Mouse (Mus musculus) ovary, postnatal 36 days (tissue): ENCODE measurements at regions not wholly inside any gene's neighbourhood (a gene's known extent, or its start where the extent isn't known, plus 50 kb on each side); places are given as distances from the start of the nearest gene placed in this dataset.

ENCODE experiments used
- DNase-seq: peaks from one replicate; pipeline ENCODE4 v3.0.0; 2022; ENCODE audit warnings: low spot score, mixed read lengths

DNA sequence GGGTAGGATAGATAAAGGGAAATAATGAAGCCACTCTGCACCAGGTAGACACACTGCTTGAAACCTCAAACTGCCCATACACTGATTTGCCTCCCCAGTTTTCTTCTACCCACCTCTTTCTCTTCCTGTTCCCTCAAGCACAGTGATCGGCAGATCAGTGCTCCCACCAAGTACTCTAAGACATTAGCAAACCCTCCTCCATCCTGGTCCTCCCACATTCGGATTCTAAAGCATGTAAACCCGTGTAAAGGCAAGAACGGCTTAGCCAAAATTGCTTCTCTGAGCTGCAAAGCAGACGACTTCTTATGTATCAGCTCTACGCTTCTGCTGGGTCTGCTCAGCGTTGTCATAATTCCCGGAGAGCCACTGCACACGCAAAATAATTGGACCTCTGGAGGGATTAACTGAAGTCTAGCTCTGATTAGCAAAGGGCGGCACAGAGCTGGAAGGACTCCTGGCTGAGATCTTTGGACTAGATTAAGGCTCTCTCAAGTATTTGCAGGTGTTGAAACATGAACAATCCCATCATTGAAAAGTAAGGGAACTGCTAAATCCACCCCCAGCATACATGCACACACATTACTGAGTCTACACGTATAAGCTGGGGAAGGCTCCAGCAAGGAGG, 67.2 kb downstream of the Mtx3 start:
- DNase-seq: no peak

DNA sequence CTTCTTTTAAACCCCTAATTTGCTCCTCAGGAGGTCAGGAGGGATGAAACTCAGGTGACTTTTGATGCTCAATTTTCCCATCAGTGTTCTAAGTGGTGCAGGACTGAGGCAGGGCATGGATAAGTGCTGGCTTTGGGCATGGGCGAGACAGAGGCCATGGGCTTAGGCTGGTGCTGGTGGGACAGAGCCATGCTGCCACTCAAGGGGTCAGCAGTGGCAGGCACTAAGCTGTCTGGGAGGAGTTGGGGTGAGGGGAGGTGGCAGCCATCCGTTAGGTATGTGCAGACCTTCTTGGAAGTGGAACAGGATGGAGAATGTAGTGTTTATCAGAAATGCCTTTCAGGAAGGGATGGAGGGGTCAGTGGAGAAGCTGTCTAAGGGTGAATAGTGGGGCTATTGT, 68.1 kb downstream of the Mtx3 start:
- no peak for DNase-seq

DNA sequence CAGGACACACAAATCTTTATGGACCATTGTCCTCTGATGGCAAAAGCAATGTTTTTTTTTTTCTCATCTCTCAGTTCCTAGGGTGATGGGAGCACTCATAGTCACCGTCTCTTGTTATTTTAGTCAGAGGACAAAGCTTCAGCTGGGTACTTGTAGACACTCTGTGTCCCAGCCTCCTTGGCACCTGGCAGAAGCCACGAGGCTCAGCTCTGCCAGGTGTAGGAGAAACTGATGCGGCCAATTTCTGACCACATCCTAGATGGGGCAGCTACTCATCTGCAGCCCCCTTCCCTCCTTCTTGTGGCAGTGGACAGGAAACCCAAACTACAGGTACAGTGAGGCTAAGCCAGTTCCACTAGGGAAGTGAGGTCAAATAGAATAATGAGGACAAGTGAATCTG, 70.1 kb downstream of the Mtx3 start:
- no peak for DNase-seq

DNA sequence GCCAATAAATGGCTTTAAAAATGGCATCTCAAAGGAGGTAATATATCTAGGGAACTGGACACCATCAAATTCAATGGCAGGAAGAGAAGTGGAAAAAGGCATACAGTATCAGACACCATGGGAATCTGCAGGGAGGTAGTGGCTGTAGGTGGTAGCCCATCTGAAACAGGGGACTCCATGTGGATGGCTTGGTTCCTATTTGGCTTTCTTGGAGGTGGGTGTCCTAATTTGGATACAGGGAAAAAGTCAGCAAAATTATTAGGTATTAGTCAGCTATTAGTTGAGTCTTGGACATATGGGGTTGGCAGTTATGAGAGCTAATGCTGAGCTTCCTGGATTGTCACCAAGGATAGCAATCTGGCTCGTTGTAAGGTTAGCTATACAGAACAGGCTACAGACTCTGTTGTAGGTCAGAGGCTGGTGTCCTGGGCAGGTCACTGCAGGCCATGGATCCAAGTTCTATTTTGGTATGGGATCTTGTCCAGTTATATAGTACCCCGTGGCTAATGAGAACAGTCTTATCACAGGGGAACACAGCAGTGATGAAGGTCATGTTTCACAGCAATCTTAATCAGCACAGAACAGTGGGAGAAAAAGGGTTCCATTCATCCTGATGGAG, 70.8 kb downstream of the Mtx3 start:
- DNase-seq: no peak

DNA sequence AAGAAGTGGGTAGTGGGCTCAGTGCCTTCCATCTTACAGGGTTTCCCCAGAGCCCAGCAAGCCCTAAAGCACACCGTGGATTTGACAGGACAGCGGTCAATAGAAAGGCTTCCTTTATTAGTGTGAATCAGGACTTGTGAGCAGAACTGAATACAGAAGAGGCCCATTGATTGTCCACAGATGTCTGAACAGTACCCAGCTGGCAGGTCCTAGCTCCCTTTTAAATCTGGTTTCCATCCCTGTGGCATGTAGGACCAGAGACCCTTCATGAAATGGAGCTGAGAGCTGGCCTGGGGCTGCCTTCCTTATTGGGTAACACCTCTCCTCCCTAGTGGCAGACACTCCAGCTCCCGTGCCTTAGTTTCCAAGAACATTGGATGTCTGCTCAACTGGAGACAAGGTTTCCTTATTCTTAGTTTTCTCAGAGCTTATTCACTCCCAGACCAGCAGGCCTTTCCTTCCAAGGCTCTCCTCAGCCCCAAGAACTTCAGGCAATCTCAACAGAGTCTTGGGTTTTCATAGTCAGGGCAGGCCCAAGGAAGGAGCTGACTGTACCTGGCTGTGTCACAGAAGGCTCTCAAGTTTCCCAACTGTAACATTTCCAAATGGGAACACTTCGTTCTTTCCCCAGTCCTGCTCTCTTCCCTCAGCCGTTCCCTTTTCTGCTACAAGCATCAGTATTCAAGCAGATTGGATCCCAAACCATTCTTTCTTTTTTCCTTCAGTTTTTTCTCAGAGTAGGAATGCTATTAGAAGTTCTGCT, 71.6 kb downstream of the Mtx3 start:
- no peak for DNase-seq

DNA sequence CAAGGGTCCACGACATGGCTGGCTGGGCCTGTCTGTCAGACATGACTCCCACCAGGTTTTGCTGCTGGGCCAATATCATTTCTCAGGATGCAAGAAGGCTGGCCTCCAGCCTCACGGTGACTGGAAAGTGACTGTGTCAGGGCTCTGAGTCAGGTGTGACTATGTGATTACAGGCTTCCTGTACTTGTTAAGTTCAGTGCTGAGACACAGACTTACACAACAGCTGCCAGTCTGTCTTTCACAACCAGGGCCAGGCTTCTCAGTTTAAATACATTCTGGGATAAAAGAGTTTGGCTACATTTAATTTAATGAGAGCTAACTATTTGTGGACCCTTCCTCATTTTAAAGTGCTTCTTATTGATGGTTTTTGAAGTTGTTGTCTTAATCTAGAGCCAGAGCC, 75.3 kb downstream of the Mtx3 start:
- DNase-seq: no peak

DNA sequence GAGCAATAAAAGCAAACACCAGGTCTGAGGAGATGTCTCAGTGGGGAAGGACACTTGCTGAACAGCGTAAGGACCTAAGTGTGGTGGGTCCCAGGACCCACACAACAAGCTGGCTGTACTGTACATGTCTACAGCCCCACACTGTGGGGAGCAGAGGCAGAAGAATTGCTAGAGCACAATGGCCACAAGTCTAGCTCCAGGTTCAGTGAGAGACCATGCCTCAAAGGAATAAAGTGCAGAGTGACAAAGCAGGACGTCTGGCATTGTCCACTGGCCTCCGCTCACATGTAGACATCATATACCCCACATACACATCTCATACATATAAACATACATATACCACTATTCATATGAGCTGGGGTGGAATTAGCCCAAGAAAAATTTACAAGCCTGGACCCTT, 77.4 kb downstream of the Mtx3 start:
- no peak for DNase-seq

DNA sequence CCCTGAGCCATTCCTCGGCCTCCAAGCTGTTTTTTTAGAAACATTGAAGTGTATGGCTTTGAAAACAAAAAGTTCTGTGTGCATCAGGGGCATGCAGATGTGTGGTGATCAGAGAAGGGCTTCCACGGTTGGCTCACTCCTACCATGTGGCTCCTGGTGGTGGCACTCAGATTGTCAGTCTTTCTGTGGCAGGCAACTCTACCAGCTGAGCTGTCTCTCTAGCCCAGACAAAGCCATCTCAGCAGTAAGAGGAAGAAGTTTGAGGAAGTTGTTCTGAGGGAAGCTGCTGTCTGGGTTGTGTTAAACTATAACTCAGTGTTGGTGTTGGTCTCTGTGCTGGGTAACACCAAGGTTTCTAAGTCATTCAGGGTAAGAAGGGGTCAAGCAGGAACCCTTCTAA, 78.9 kb downstream of the Mtx3 start:
- no peak for DNase-seq

DNA sequence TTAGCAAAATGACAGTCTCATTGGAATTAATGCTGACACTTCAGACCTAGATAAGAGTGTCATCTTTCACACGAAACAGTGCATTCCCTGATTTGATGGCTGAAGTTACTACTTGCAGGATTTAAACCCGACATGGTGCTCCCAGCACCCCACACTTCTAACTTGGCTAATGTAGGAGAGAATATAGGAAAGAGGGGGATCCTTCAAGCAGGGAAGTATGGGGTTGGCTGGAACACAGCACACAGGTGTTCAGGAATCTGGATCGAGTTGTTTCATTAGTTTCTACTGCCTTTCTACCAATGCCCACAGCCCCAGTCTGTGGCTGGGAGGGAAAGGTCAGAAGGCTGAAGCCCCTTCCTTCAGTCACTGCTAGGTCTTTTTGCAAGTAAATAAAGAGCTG, 79.5 kb downstream of the Mtx3 start:
- DNase-seq: no peak

DNA sequence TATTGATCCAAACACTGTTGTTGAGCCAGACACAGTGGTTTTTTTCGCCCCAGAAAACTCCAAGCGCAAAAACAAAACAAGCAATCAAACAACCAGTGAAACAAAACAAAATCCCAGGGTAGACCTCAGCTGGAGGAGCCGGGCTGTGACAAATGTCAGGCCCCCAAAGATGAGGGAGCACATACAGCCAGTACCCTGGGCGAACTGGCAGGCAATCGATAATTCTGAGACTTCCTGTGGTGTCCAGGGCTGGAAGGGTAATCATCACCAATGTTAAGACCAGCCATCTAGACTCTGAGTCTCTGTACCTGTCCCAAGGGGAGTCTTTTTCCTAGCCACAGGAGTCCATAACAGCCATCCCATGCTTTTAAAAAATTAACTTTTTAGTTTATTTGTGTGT, 80.6 kb downstream of the Mtx3 start:
- no peak for DNase-seq

DNA sequence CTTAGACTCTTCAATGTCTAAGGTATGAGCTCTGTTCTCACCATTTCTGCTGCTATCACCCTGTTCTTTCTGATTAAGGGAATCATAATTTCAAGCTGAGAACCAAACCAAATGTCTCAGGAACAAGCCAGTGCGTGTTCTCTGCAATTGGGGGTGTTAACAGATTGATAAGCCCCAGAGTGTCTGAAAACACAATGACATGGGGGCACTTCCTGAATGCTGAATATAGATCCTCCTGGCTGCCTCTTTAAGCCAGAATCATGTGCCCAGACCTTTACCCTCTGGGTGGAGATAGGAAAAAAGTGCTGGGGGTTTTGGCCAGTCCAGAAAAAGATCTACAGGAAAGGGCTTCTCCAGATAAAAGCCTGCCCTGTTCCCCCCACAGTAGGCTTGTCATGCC, 84.0 kb downstream of the Mtx3 start:
- no peak for DNase-seq

DNA sequence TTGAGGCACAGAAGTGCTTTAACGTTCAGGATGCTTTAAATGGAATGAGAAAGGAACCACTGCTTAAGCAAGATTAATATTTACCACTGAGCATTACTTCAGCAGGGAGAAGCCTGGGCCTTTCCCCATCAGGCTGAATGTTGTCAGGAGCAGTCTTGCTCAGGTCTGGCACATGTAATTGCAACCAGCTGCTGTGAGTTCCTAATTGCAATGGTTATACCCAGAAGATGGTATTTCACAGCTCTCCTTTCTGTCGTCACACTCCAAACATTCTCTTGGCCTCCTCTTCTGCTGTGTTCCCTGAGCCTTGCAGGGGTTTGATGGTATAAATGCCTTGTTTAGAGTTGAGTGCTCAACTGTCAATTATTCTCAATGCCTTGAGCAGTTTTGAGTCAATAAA, 87.1 kb downstream of the Mtx3 start:
- no peak for DNase-seq

DNA sequence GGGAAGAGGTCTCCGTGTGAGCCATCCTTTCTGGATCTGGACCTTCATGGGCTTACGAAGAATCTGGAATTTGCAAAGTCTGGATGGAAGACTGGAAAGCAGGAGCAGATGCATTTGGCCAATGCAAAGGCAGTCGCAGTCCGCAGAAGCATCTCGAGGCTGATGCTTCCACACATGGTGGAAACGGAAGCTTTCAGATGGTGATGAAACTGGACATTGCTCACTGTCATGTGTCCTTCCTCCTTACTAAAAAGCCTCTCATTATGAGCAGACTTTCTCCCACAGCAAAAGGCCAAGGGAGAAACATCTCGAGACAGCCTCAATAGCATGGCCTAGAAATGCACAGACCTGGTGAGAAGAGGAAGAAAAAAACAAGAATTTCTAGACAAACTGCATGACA, 94.5 kb downstream of the Mtx3 start:
- DNase-seq: no peak

DNA sequence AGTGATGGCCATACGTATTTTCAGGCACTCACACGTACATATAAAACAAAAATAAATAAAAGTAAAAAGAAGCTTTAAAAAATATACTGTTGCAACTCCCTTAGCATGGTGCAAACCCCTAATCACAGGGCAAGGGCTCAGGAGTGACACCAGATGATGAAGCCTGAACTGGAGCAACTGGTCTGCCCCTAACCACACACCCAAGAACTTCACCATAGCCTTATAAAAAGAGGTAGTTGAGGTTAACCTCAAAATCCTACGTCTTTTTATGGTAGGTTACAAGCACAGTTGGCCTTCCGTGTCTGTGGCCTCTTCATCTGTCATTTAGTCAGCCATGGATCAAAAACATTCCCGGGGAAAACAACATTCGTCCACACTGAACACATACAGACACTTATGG, 96.0 kb downstream of the Mtx3 start:
- DNase-seq: no peak

DNA sequence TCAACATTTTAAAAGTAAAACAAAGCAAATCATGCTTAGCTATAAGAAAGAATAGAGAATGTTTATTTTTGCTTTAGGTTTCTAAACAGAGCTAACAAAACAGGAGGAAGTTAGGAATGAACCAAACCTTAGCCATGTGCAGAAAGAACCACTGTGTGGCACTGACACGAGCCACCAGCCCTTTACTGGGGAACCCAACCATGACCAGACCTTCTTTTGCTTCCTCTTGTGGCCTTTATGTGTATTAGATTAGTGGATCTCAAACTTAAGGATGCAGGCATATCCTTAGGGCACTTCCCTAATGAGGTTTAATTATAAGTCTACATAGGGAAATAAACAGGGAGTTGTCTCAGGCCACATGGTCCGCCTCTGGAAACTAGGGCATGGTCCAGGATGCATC, 104.0 kb downstream of the Mtx3 start:
- no peak for DNase-seq

DNA sequence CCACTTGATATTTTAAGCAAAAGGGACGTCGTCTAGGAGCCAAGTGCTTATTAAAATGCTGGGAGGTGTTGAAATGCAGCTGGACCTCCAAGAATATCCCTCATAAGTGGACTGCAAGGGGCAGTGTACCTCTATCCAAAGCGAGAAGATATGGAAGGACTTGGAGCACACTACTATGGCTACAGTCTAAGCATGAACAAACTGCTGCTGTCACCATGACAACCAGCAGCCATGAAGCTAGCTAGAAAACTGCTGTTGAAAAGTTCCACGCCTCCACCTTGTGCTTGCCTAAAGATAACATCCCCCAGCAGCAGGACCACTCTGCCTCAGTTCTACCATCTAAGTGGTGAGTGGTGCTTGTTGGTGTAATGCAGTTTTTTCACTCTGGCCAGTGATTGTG, 115.5 kb downstream of the Mtx3 start:
- DNase-seq: no peak

DNA sequence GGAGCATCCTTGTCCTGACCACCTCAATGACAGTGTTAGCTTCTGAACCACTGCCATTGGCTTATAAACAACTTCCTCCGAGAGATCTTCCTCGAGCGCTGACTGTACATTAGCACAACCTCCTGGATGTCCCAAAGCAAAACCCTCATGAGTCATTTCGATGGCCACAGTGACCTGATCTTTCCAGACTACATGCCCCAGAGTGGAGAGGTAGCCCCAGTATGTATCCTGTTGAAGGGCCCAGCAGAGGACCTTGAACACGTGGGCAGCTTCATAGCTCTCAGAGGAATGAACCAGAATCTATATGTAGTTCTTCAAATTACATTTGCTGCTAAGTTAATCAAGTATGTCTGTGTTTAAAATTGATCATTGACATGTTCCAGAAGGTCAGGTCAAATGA, 118.1 kb downstream of the Mtx3 start:
- DNase-seq: no peak

DNA sequence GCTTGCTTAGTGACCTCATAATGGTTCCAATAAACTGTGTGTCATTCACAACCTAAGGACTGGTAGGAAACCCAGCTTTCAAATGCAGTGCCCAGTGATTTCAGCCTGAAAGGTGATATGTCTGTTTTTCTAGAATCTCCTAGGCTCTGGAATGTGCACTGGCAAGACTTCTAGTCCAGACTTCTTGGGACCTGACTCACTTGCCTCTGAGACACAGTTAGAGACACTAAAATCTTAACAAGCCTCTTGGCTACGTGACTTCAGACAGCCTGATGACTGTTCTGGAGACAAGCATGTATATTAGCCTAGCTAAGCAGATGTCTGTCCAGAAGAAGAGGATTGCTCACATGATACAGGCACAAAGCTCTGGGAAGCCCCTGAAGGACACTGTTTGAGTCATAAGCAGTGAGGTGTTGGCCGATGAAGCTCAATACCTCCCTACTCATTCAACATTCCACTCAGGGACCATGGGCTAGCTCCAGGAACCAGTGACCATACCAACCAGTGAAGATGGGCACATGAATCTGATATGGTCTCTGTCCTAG, 118.9 kb downstream of the Mtx3 start:
- no peak for DNase-seq

DNA sequence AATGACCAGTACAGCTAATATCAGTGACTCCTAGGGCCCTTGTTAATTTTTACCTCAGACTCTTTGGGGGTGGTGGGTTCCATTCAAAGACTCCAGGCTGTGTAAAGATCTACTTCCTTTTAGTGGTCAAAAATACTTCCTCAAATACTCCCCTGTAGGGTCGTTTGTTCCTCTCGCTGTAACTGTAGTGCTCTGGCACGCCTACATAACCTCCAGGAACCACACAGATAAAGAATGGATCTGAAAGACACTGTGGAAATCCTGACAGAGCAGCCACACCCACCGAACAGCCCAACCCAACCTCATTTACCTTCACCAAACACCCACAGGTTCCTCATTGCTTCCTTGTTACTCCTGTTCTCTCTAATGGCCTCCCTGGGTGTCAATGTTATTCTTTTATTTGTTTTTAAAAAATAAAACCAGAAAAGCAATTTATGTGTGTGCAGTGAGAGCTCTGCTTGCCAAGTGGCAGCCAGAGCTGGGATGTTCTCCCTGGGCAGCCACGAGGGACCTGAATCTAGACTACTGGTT, 119.7 kb downstream of the Mtx3 start:
- no peak for DNase-seq

DNA sequence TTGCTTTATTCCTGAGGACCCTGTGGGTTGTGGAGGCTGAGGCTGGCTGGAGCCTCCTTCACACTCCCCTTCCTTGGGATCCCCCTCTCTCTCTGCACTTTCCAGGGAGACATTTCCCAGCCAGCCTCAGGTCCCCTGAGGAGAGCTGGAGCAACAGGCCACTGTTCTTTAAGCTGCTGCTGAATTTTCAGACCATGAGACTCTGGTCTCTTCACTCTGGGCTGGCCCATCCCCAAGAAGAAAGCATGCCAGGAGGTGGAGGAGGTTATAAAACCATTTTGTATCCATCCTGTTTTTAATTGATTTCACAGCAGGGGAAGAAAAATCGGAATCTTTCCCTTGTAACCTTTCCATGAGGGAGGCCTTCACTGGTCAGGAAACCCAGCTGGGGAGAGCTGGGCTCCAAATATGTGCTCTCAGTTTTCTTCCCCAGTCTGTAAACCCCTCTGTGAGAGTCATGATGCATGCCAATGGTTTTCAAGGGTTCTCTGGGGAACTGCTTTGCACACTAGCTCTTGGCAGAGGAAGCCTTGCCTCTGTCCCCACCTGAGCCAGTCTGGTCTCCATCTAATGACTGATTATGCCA, 122.6 kb downstream of the Mtx3 start:
- DNase-seq: no peak

DNA sequence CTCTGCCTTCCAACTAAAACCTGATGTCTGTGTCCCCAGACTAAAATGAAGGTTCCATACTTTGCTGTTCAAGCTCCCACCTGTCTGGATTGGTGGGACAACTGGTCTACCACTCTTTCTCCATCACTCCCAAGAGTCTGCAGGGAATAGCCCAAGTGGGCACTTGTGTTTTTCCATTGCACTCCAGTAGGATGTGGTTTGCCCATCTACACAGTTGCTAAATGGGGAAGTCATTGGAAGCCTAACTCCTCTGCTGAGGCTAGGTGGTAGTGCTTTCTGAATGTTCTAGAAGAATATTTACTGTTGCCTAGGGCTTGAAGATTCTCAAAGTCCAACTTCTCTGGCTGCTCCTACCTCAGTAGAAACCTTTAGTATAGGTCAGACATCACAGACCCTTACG, 125.0 kb downstream of the Mtx3 start:
- DNase-seq: no peak

DNA sequence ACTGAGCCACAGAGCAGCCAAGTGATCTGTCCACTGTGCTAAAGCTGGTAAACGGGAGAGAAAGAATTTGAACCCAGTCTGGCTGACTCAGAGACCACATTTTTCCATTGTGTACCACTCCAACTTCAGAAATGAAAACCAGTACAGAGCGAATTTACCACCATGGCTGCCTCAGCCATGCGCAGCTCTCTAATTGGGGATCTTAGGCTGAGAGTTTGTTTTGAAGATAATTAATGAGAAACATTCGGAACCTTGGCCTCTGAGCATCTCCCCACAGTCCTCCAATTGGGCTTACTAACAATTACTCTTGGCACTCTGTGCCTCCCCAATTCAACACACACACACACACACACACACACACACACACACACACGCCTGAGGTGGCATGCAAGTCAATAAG, 128.3 kb downstream of the Mtx3 start:
- DNase-seq: no peak

DNA sequence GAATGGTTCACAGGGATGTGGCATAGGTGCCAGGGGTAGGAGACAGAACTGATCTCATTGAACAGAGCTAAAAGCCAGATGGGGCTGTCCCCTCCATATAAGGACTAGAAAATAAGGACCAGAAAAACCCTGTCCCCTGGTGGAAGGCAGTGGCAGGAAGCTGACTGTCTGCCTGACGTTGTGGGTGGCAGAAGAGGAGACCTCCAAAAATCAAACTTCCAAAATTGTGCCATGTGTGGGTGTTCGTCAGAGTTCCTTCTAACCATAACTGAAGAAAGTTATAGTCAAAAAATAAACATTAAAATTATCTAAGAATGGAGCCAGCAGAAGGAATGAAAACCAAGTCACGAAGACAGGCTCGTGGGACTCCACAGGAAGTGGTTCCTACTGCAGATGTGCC, 129.2 kb downstream of the Mtx3 start:
- no peak for DNase-seq
